Mouse (Mus musculus) embryonic facial prominence, embryonic 10.5 days (tissue): ENCODE results near the gene Bahcc1. TPM values are rescaled to one million over a fixed set of nuclear protein-coding genes. Genes with fewer than 3 reads are reported as not detected.
A peak's percentile ranks its signal among the peaks of the same experiment; 100 is the strongest.

Experiments used
- DNase-seq: peaks from one replicate; pipeline ENCODE4 v3.0.0-alpha.2; 2017; ENCODE audit warnings: low spot score
- H3K27ac ChIP-seq: fragments of 300-500 bp; sonication (generic); replicated peaks from 2 replicates; pipeline ENCODE4 v1.5.1; 2016; ENCODE audit warnings: mild to moderate bottlenecking
- H3K27me3 ChIP-seq: fragments of 300-500 bp; sonication (generic); replicated peaks from 2 replicates; pipeline ENCODE4 v1.6.1; 2016; ENCODE audit warnings: low read depth, mild to moderate bottlenecking; ENCODE audit not compliant: poor library complexity, severe bottlenecking
- H3K36me3 ChIP-seq: fragments of 300-500 bp; sonication (generic); replicated peaks from 2 replicates; pipeline ENCODE4 v1.6.1; 2016; ENCODE audit warnings: mild to moderate bottlenecking, moderate library complexity
- H3K4me1 ChIP-seq: fragments of 300-500 bp; sonication (generic); 2 replicates; pipeline ENCODE4 v1.6.1; 2016
- H3K4me3 ChIP-seq: fragments of 300-500 bp; sonication (generic); 2 replicates; pipeline ENCODE4 v1.5.1; 2016; ENCODE audit warnings: mild to moderate bottlenecking, moderate library complexity
- H3K9me3 ChIP-seq: fragments of 300-500 bp; sonication (generic); 2 replicates; pipeline ENCODE4 v1.6.1; 2016; ENCODE audit warnings: mild to moderate bottlenecking
- WGBS: fragments of 180-500 bp; shearing (Covaris S2); methylation state at CpG from one replicate; pipeline ENCODE4 v1.1.7; 2016; 5-methylcytosine and 5-hydroxymethylcytosine counted together
- polyA plus RNA-seq: library from polyadenylated mRNA; unstranded; fragments of >200 nt; fragmentation: Nextera tagmentation; extraction: Ambion mirVana; gene quantifications from 2 replicates; pipeline ENCODE4 v1.2.1, GENCODE M21; 2016

The Bahcc1 gene
- polyA plus RNA-seq, 1 experiment from 2014 or later = 18.4 TPM

- peaks cover 95% of the 10 kb centered on the region for H3K4me1 ChIP-seq
- 60% methylated on average over 12 of the region's 12 CpGs for WGBS
- peak overlapping the region; percentile 99 for H3K27ac ChIP-seq
- peak; percentile 26 for DNase-seq
- no peaks in the 10 kb centered on the region for H3K9me3 ChIP-seq
- 0 out of 2 replicates have a peak, but pooled peaks cover 17% of the 10 kb centered on the region for H3K27me3 ChIP-seq
- no peaks in the 10 kb centered on the region; the same call in 1 of the 2 replicates for H3K36me3 ChIP-seq
- peak overlapping the region; percentile 85 for H3K4me3 ChIP-seq
Measured at GRCm38 (mm10) chr11:120226421-120227280, 6.1 kb upstream of the Bahcc1 start.

GRCm38 (mm10) chr11:120227571-120228051, 5.1 kb upstream of the Bahcc1 start:
- Histone ChIP-seq H3K36me3 (no peaks in the 10 kb centered on the region; the same call in 1 of the 2 replicates), H3K27ac (peak overlapping the region; percentile 99), H3K4me1 (peaks cover 95% of the 10 kb centered on the region), H3K4me3 (peak overlapping the region; percentile 85), H3K9me3 (no peaks in the 10 kb centered on the region), H3K27me3 (0 out of 2 replicates have a peak, but pooled peaks cover 12% of the 10 kb centered on the region)
- peak; percentile 53 for DNase-seq
- WGBS = 10% methylated on average over 8 of the region's 8 CpGs

- Histone ChIP-seq H3K36me3 (no peaks in the 10 kb centered on the region; the same call in 1 of the 2 replicates), H3K9me3 (no peaks in the 10 kb centered on the region), H3K4me1 (peaks cover 89% of the 10 kb centered on the region), H3K4me3 (peak overlapping the region; percentile 85), H3K27me3 (0 out of 2 replicates have a peak, but pooled peaks cover 12% of the 10 kb centered on the region), H3K27ac (peak overlapping the region; percentile 99)
- peak; percentile 40 for DNase-seq
- WGBS = 40% methylated on average over 9 of the region's 9 CpGs
Measured at GRCm38 (mm10) chr11:120228116-120228890, 4.4 kb upstream of the Bahcc1 start.

GRCm38 (mm10) chr11:120228911-120229437, 3.8 kb upstream of the Bahcc1 start:
- peak overlapping the region; percentile 99 for H3K27ac ChIP-seq

GRCm38 (mm10) chr11:120229861-120230751, 2.6 kb upstream of the Bahcc1 start:
- no peaks in the 10 kb centered on the region; the same call in 1 of the 2 replicates for H3K36me3 ChIP-seq
- peak overlapping the region; percentile 85 for H3K4me3 ChIP-seq
- peak; percentile 75 for DNase-seq
- H3K27me3 ChIP-seq = 0 out of 2 replicates have a peak, but pooled peaks cover 9% of the 10 kb centered on the region
- 1% methylated on average over 42 of the region's 42 CpGs for WGBS
- H3K9me3 ChIP-seq = no peaks in the 10 kb centered on the region
- H3K4me1 ChIP-seq = peaks cover 71% of the 10 kb centered on the region
- peak overlapping the region; percentile 99 for H3K27ac ChIP-seq

More at GRCm38 (mm10) chr11:120228911-120229437, 3.8 kb upstream of the Bahcc1 start:
- peak overlapping the region; percentile 85 for H3K4me3 ChIP-seq
- 27% methylated on average over 7 of the region's 7 CpGs for WGBS
- H3K9me3 ChIP-seq = no peaks in the 10 kb centered on the region
- H3K36me3 ChIP-seq = no peaks in the 10 kb centered on the region; the same call in 1 of the 2 replicates
- 0 out of 2 replicates have a peak, but pooled peaks cover 9% of the 10 kb centered on the region for H3K27me3 ChIP-seq
- H3K4me1 ChIP-seq = peaks cover 82% of the 10 kb centered on the region
- peak; percentile 51 for DNase-seq

GRCm38 (mm10) chr11:120230841-120231370, 1.8 kb upstream of the Bahcc1 start:
- DNase-seq = no peak
- peak overlapping the region; percentile 99 for H3K27ac ChIP-seq
- no peaks in the 10 kb centered on the region for H3K9me3 ChIP-seq
- H3K36me3 ChIP-seq = no peaks in the 10 kb centered on the region; the same call in 1 of the 2 replicates
- under 1% methylated on average over 58 of the region's 58 CpGs for WGBS
- H3K27me3 ChIP-seq = 0 out of 2 replicates have a peak, but pooled peaks cover 9% of the 10 kb centered on the region
- H3K4me1 ChIP-seq = peaks cover 67% of the 10 kb centered on the region
- peak overlapping the region; percentile 85 for H3K4me3 ChIP-seq

- H3K4me1 ChIP-seq = peaks cover 64% of the 10 kb centered on the region
Measured at GRCm38 (mm10) chr11:120231379-120231778, 1.4 kb upstream of the Bahcc1 start.

GRCm38 (mm10) chr11:120233441-120234135, 841 bp downstream of the Bahcc1 start:
- WGBS = under 1% methylated on average over 51 of the region's 51 CpGs

More at GRCm38 (mm10) chr11:120231379-120231778, 1.4 kb upstream of the Bahcc1 start:
- H3K27ac ChIP-seq = peak overlapping the region; percentile 99
- DNase-seq = peak; percentile 99
- H3K27me3 ChIP-seq = 0 out of 2 replicates have a peak, but pooled peaks cover 5% of the 10 kb centered on the region
- H3K4me3 ChIP-seq = peak overlapping the region; percentile 85
- WGBS = under 1% methylated on average over 27 of the region's 27 CpGs
- H3K9me3 ChIP-seq = no peaks in the 10 kb centered on the region
- no peaks in the 10 kb centered on the region; the same call in 1 of the 2 replicates for H3K36me3 ChIP-seq

GRCm38 (mm10) chr11:120234136-120234775, 1.5 kb downstream of the Bahcc1 start:
- Histone ChIP-seq H3K4me3 (peak overlapping the region; percentile 85), H3K4me1 (peaks cover 57% of the 10 kb centered on the region), H3K9me3 (no peaks in the 10 kb centered on the region), H3K27me3 (no peaks in the 10 kb centered on the region), H3K27ac (peak overlapping the region; percentile 100), H3K36me3 (peaks cover 12% of the 10 kb centered on the region)
- peak; percentile 75 for DNase-seq
- under 1% methylated on average over 52 of the region's 52 CpGs for WGBS

More at GRCm38 (mm10) chr11:120233441-120234135, 841 bp downstream of the Bahcc1 start:
- H3K9me3 ChIP-seq = no peaks in the 10 kb centered on the region
- H3K27ac ChIP-seq = peak overlapping the region; percentile 100
- DNase-seq = peak; percentile 83
- peaks cover 57% of the 10 kb centered on the region for H3K4me1 ChIP-seq
- H3K27me3 ChIP-seq = no peaks in the 10 kb centered on the region
- H3K36me3 ChIP-seq = peaks cover 12% of the 10 kb centered on the region
- H3K4me3 ChIP-seq = peak overlapping the region; percentile 85

GRCm38 (mm10) chr11:120234776-120235181, 2.0 kb downstream of the Bahcc1 start:
- H3K27me3 ChIP-seq = no peaks in the 10 kb centered on the region
- H3K27ac ChIP-seq = peak overlapping the region; percentile 100
- no peaks in the 10 kb centered on the region for H3K9me3 ChIP-seq
- WGBS = under 1% methylated on average over 39 of the region's 39 CpGs
- peaks cover 57% of the 10 kb centered on the region for H3K4me1 ChIP-seq
- peaks cover 12% of the 10 kb centered on the region for H3K36me3 ChIP-seq
- H3K4me3 ChIP-seq = peak overlapping the region; percentile 85
- DNase-seq = peak; percentile 80
